Mouse (Mus musculus) activated CD4-positive, CD25-positive, alpha-beta regulatory T cell, adult 4 months (primary cell): ENCODE data around the gene Fam229b. TPM values are rescaled to one million over a fixed set of nuclear protein-coding genes. Genes with fewer than 3 reads are reported as not detected.

ENCODE experiments used
- ATAC-seq: one replicate; pipeline ENCODE4 v1.8.0; 2017
- polyA plus RNA-seq, 2 experiments: library from polyadenylated mRNA; unstranded; fragments of 100-300 nt; shearing (Covaris generic); gene quantifications; one replicate each; pipeline ENCODE4 v1.2.1; 2017

Gene Fam229b
- 1 to 10 TPM in 1 of 2 experiments, not detected in 1; 2.1 TPM for polyA plus RNA-seq

DNA sequence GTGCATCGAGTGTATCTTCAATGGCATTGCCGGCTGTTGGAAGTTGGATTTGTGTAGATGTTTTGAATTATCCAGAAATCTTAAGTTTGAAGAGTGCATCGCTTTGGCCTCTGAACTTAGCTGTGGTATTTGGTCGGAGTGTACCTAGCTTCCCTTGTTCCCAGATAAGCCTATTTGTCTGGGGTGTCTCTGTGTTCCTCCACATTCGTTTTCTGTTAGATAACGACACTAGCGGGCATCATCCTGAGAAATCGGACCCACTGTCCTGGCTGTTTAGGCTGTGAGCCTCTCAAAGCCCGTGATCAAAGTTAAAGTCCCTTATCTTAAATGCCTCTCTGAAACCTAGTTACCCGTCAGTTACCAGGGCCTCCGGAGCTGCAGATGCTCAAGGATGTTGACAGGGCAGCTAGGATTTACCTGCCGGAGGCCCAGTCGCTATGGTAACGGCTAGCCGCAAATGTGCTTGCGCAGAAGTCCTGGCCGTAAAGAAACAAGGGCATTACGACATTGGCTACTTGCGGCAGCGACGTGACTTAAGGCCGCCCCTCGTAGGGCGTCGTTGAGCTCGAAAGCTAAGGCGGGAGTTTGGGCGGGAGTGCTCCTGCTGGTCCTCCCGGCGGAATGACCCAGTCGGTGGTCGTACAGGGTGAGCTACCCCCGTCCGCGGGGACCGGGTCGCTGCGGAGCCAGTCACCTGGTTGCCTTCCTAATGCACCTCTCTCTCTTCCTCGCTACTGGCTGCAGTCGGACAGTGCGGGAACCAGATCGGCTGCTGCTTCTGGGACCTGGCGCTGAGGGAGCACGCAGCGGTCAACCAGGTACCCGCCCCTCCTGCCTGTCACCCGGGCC, at the start of gene Fam229b, which contains the start of gene Tube1:
Fam229b (minus strand) TSS at position 453 of the 849 bp plus-strand sequence.
Tube1 (plus strand) TSS at position 515 of the 849 bp plus-strand sequence.
- ATAC-seq = peak; percentile 93

DNA sequence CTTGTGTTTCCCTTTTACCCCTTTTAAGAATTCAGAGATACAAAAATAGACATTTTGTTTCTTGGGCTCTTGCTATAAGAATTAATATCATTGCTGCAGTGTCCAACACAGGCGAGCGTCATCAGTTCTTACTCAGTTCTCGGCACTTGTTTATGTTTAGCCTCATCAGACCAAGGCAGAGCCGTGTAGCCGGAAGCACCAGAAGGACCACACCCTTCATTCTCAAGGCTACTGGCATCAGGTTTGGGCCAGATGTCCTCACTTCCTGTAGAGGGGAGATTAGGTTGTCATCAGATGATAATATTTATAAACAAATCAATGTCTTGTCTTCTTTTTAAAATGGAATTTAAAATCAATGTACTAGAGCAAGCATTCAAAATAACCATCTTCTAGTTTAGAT, 43.3 kb upstream of the Fam229b start:
- no peak for ATAC-seq

DNA sequence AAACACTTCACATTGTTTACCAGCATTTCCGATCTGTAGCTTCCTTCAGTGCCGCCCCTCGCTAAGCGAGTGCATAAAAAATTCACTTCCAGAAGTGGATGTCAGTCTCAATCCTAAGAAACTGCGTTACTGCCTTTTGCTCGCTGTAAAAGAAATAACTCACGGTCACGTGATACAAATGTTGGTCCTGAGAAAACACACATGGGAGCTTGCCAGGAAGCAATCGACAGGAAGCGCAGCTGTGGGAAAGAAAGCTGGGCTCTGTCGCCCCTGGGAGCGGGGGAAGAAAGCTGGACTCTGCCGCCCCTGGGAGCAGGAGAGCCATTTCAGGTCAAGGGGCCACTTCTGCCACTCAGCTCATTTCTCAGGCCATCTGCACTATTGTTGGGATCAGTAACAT, 39.4 kb upstream of the Fam229b start:
- no peak for ATAC-seq

DNA sequence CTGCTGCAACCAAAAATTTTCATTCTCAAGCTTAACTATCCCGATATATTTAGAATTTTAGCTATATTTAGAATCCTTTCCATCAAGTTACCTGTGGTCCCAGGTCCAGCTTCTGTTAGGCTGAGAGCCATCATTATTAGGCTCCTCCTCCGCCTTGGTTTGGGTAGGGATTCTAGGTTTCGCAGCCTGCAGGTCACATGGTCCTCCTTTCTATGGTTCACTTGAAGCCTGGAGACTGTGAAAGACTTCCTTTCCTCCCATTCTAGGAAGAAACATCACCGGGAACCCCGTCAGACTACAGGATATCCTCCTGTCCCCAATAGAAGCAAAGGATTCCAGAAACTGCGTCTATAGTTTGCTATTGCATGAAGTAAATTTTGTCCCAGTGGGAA, 38.8 kb upstream of the Fam229b start:
- no peak for ATAC-seq

DNA sequence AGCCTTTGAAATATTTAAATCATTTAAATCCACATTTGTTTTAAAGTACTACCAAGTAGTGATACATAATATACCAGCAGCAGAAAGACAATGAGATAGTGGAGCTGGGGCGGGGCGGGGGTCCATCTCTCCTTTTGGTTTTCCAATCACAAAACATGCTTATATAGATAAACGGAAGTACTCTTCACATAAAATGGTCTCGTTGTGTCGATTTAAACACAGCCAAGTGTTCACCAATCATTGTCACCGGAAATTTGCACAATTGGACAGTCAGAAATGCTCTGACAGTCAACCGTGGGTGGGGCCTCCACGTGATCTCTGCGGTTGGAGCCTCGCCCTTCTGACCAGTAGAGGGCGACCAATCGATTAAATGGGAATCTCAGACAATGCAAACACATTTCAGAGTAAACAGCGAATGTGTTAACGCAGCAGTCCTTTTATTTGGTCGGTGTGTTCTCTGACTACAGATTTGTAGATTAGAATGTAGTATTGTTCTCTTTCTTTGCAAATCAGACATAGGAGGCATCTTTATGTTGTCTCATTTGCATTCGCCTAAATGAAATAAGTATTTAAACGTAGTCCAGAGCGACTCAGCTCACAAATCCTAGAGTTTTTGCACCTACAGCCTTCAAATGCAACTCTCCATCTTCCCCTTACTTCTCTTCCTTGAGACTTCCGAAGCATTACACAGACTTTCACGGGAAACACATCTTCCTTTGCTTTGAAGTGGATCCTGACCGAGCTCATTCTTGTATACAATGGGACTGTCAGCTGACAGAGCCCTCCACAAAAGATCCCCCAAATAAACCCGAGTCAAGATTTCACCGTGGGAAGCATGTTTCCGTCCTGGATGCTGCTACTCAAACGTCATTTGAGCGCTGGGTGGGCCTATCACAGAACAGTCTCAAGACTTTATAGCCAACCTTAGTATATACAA, 38.2 kb upstream of the Fam229b start:
- peak; percentile 89 for ATAC-seq

DNA sequence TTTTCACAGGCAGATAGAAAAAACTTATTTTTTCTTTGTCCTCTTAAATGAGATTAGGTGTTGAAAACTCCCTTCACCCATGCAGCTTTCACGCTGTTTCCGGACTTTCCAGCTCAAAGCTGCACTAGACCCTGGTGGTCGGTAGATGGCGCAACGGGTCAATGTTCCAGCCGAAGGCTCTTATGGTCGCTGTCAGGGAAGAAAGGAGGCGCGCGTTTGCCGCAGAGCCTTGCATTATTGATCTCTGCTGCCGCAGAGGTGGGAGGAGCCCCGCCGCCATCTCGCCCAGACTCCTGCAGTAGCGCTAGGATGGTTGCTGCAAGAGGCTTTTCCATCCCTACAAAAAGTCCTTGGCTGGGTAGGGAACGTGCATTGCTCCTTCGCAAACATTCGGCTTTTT, 37.4 kb upstream of the Fam229b start:
- ATAC-seq = peak; percentile 82

DNA sequence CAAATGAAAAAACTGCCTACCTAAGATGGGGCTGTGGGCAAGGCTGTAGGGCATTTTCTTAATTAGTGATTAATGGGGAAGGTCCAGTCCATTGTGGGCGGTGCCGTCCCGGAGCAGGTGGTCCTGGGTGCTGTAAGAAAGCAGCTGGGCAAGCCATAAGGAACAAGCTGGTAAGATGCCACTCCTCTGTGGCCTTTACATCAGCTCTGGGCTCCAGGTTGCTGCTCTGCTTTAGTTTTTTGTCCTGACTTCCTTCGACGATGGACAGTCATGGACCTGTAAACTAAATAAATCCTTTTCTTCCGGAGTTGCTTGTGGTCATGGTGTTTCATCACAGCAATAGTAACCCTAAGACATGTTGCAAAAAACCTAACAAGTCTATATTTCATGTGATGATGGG, 37.0 kb upstream of the Fam229b start:
- ATAC-seq = no peak

DNA sequence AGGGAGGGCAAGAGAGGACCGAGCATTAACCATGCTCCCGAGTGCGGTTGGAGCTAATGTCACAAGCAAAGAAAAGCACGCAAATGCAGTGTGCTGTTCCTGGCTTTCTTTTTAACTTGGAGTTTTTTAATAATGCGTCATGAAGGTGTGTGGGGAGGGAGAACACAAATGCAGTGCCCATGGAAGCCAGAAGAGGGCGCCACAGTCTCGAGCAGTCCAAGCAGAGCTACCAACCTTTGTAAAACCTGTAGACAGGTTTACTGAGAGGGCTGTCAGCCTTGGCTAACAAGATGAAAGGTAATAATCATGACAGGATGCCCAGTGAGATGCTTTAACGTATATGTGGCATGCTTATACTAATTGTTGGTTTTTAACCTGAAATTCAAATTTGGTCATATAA, 36.5 kb upstream of the Fam229b start:
- ATAC-seq = peak; percentile 8

DNA sequence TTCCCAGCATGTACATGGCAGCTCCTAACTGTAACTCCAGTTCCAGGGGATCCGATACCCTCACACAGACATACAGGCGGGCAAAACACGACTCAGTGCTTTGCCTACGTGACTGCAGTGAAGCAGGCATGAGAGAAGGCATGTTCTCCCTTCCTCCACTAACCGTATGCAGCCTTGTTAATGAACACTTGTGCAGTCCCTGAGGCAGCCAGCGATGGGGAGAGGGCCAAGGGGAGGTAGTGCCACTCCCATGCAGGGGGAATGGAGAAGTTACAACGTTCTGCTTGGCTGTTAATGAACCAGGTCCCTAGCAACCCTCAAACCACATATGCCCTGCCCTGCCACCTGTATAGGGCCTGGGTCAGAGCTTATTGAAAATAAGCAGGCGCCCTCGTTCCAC, 35.9 kb upstream of the Fam229b start:
- no peak for ATAC-seq

DNA sequence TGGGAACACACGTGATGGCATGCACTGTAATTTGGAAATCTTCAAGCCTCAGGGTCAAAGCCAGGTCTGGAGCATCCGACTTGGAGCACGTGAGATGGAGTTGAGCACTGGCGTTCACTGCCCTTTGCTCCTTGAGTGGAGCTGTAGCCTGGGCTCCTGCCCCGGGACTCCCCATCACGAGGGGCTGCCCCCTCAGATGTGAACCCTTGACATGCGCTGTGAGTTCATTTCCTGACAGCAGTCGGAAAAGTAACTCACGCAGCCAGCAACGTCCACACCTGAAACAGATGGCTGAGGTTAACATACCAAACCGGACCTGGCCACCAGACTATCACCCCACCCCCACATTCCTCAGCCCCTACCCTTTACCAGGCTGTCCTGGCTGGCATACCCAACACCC, 33.9 kb upstream of the Fam229b start:
- no peak for ATAC-seq

DNA sequence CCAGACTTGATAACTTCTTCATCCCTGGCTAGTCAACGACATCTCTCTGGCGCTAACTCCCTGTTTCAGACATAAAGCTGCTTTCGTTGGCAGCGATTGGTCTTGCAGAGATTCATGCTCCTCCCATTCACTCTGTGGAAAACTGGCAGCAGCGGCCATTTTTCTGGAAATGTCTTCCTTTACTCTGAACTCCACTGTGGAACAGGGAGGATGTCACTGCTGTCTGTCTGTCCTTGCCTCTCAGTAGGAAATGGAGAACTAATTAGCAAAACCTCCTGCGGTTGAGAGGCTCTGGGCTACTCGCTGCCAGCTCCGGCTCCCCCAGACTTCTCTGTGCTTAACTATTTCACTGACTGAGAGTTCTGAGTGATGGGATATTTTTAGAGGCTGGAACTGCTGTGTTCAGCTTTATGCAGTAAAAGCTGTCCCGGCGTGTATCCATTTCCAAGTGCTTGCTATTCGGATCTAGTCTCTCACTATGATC, 32.0 kb upstream of the Fam229b start:
- ATAC-seq = no peak

DNA sequence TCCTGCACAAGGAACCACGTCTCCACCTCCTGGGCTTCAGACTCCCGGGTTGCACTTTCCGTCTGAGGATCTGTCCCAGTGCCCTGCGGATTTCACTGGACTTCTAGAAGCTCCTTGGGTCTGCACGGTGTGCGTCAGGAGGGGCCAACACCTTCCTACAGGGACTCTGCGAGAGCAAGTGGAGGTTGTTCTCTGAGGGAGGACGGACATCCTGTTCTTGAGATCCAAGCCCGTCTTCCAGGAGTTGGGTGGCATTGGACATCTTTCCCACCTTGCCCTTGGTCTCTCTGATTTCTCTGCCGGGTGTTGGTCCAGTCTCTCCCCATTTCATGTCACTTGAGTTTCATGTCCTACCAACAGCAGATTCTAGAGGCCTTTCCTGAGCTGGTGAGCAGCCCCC, 30.0 kb upstream of the Fam229b start, which contains the start of gene Ccn6:
Ccn6 (minus strand) TSS at position 101 of the 400 bp plus-strand sequence.
- no peak for ATAC-seq

DNA sequence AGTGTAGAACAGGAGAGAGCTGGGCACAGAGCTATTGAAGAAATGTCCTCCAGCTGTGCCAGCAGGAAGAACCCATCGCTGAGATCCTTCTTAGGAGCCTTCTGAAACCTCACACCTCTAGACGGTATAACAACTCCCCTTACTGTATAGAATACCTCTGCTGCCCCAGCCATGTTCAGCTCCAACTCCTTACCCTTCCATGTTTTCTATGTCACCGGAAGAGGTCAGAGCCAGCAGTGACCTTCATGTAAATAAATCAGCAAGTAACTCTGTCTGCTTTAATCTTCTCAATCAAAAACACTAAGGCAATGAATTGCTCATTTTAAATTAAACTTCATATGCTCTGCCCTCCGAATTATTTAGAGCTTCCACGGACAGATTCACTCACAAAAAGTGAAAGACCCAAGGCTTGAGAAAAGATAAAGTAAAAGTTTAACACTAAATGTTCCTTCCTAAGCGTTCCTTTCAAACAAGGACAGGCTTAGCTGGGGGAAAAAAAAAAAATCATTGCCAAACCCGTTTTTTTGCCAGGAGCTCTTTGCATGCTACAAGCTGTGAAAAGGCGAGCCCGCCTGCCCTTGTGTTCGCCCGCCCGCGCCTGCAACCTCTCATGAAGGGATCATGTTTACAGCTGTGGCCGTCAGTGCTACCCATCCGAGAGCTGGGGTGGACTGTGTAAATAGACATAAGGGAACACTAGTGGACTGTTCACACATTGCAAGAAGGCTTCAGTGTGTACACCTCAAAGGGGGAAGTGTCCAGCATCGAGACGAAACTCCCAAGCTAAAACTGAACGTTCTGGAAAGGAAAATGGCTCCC, 29.2 kb upstream of the Fam229b start:
- no peak for ATAC-seq

DNA sequence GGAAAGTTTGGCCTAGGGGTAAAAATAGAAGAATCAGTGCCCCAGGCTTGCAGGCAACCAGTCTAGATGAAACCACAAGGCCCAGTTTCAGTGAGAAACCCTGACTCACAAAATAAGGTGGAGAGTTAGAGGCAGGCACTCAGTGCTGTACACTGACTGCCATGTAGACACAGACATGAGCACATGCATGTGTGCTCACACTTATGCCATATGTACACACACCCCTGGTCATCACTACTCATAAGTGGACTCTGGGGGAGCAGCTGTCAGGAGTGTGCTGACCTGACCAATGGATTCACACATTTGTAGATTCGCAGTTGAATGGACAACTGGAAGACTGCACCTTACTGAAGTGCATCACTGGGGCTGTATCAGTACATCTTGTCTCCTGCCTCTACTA, 27.7 kb upstream of the Fam229b start:
- no peak for ATAC-seq

DNA sequence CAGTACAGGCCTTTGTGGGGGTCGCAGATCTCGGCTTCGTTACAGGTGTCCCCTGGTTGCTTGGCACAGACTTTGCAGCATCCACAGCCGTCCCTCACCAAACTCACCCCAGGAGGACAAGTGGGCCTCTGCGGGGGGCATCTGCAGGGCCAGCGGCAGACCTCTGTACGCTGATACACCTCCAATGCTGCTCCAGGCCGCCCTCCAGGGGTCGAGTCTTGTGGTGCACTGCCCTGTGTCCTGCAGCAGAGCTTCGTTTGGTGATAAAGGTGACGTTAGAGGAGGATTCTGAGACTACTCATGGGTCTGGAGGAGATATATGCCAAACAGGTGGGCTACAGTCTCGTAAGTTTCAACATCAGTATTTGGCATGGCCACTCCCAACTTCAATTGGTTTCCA, 24.6 kb upstream of the Fam229b start:
- ATAC-seq = no peak

DNA sequence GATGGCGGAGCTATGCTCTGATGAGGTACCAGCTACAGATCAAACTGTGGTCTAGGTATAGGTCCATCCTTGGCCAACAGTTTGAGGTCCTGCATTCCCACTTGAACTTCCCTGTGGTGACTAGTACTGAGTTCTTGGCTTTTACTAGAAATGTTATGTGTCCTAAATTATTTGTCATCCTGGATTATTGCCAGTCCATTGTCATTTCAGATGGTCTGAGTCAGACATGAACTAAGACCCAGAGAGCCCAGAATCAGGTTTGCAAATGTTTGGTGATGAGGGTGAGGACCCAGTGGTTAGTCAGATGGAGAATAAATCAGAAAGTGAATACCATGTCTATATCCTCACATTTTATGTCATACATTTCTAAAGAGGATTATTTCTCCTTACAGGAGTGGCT, 23.6 kb upstream of the Fam229b start:
- no peak for ATAC-seq

DNA sequence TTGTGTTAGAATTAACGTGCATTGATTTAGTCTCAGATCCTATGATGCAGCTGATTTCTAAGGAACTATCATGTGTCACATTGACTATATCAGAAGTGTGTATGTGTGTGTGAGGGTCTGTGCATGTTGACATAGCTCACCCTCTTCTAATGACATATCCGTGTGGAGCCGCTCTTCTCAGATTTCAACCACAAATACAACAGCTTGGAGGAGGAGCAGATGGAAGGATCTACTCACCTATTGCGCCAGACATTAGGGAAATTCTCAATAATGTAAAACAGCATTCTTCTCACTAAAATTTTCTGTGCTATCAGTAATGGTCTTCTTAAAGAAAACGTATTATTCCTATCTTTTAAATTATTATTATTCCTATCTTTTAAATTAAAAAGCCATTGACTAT, 23.0 kb upstream of the Fam229b start:
- no peak for ATAC-seq

DNA sequence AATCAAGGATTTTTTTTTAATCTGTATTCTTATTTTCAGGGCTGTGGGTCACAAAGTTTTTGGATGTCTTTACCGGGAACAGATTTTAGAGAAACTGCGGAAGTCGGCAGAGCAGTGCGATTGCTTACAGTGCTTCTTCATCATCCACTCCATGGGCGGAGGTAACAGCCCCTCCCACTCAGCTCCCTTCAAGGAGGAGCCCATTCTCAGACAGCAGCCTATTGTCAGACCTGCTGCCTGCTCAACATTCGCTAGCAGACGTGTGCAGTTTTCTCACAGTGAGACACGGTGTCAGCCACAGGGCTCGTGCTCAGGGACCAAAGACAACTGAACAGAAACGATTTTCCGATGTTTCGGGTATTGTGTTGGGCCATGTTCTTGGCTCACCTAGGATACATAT, 8.5 kb upstream of the Fam229b start:
- no peak for ATAC-seq

DNA sequence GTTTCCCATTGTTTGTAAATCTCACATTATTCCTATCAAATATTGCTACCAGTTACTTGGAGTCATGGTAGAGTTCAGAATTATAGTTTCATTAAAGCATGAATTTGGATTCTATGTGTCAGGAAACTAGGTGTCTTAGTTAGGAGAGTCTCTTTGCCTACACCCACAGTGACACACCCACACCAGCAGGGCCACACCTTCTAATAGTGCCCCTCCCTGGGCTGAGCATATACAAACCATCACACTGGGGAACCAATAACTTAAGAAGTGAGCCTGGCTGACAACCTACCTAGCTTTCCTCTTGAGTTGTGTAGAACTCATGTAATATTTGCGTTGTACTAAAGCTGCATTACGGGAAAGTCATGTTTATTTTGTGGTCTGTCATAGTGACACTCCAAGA, 7.7 kb upstream of the Fam229b start:
- ATAC-seq = no peak

DNA sequence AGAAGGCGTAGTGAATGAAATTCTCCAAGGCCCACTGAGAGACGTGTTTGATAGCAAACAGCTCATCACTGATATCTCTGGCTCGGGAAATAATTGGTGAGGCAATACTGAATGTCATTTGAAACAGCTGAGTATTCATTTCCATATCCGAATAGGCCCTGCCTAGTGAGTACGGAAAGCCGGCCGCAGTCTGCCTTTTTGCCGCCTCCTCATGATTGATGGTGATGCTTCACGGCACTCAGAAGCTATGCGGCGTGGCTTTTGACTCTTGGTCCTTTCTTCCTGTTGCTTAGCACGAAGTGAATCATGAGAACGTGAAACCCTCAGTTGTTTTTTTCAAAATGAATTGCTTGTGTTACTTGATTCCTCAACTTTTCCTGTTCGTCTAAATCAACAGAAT, 7.1 kb upstream of the Fam229b start:
- ATAC-seq = no peak

DNA sequence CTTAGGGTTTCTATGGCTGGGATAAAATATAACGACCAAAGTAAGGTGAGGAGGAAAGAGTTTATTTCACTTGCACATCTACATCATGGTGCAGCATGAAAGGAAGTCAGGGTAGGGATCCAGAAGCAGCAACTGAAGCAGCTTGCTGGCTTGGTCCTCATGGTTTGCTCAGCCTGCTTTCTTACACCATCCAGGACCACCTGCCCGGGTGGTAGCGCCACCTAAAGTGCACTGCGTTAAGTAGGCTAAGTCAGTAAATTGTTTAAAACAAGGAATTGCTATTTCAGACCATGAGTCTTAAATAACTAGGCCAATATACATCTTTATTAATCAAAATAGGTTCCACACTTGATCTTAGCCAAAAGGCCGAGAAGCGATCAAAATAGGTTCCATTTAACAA, 5.0 kb upstream of the Fam229b start:
- no peak for ATAC-seq

DNA sequence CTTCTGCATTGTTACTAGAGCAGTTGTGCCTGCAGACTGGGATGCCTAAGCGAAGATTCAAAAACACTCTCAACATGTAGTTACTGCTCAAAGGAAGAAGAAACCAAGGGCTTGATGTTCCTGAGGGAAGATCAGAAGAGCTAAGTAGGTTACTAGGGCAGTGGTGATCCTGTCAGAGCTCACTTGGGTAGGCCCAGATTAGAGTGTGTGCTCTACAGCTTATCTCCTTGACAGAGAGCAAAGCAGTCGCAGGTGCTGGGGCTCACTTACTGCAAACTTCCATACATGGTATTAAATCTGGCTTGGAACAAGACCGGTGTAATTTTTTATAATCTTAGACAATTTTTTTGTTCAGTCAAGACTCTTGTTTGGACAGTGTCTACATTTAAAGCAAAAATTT, 4.1 kb upstream of the Fam229b start:
- no peak for ATAC-seq
